Mouse (Mus musculus): Measurements from ENCODE around the gene Lancl1. TPM values are rescaled to one million over a fixed set of nuclear protein-coding genes. Genes with fewer than 3 reads are reported as not detected.
A peak's percentile ranks its signal among the peaks of the same experiment; 100 is the strongest.

Gene Lancl1
- polyA plus RNA-seq, 1 experiment from 2014 or later: 85.4 TPM

- Histone ChIP-seq H3K36me3 (ENCODE audit: control insufficient read depth, insufficient read depth, low read length) (peaks cover 5% of the 10 kb centered on the region; the same call in 1 of the 2 replicates), H3K9me3 (ENCODE audit: control insufficient read depth, low read length) (no peaks in the 10 kb centered on the region), H3K4me1 (ENCODE audit: control insufficient read depth in 2 of 2, insufficient read depth in 2 of 2, low read length in 2 of 2) (peaks cover 0 to under 1% of the 10 kb centered on the region in 2 experiments; a peak in 1 of 4 replicates), H3K27me3 (ENCODE audit: control insufficient read depth, insufficient read depth, low read length) (no peaks in the 10 kb centered on the region), H3K4me2 (ENCODE audit: low read length) (no peak overlapping the region), H3K4me3 (ENCODE audit: control insufficient read depth in 1 of 2, insufficient read depth in 1 of 2, low read depth in 1 of 2, low read length in 2 of 2) (no peak overlapping the region), H3K9ac (ENCODE audit: low read length) (no peak overlapping the region), H3K27ac (replicated peaks in 1 of 2; ENCODE audit: control insufficient read depth in 1 of 2, insufficient read depth in 1 of 2, low read depth in 2 of 2, low read length in 2 of 2) (no peak overlapping the region)
- ATAC-seq (ENCODE audit: insufficient number of reproducible peaks, insufficient read depth, low FRiP score, low read depth): no peak
- 68% methylated on average over 2 of the region's 2 CpGs for WGBS
Observed at GRCm38 (mm10) chr1:66996819-66997218, 41.9 kb downstream of the Lancl1 start.

- H3K4me2 ChIP-seq (ENCODE audit: low read length): no peak overlapping the region
Observed at GRCm38 (mm10) chr1:66992764-66993163, 45.9 kb downstream of the Lancl1 start.

GRCm38 (mm10) chr1:66987558-66988190, 51.0 kb downstream of the Lancl1 start:
- Histone ChIP-seq H3K4me1 (ENCODE audit: control insufficient read depth in 2 of 2, insufficient read depth in 2 of 2, low read length in 2 of 2) (peaks cover 4 to 26% of the 10 kb centered on the region in 2 experiments; a peak in 3 of 4 replicates), H3K27me3 (ENCODE audit: control insufficient read depth, insufficient read depth, low read length) (no peaks in the 10 kb centered on the region), H3K9me3 (ENCODE audit: control insufficient read depth, low read length) (no peaks in the 10 kb centered on the region), H3K36me3 (ENCODE audit: control insufficient read depth, insufficient read depth, low read length) (no peaks in the 10 kb centered on the region), H3K9ac (ENCODE audit: low read length) (0 out of 2 replicates have a peak overlapping the region, but pooled peaks have one; percentile 14), H3K4me2 (ENCODE audit: low read length) (peak overlapping the region; percentile 45), H3K4me3 (ENCODE audit: control insufficient read depth in 1 of 2, insufficient read depth in 1 of 2, low read depth in 1 of 2, low read length in 2 of 2) (peak overlapping the region in 1 of 2 experiments; percentile 14; a peak in 1 of 4 replicates), H3K27ac (replicated peaks in 1 of 2; ENCODE audit: control insufficient read depth in 1 of 2, insufficient read depth in 1 of 2, low read depth in 2 of 2, low read length in 2 of 2) (peak overlapping the region in 1 of 2 experiments; percentile 20; a peak in 1 of 4 replicates)
- ATAC-seq (ENCODE audit: insufficient number of reproducible peaks, insufficient read depth, low FRiP score, low read depth): peak; percentile 35; the same call in 1 of the 2 replicates
- 40% methylated on average over 18 of the region's 18 CpGs for WGBS

More at GRCm38 (mm10) chr1:66992764-66993163, 45.9 kb downstream of the Lancl1 start:
- Histone ChIP-seq H3K27ac (replicated peaks in 1 of 2; ENCODE audit: control insufficient read depth in 1 of 2, insufficient read depth in 1 of 2, low read depth in 2 of 2, low read length in 2 of 2) (no peak overlapping the region), H3K4me3 (ENCODE audit: control insufficient read depth in 1 of 2, insufficient read depth in 1 of 2, low read depth in 1 of 2, low read length in 2 of 2) (no peak overlapping the region), H3K27me3 (ENCODE audit: control insufficient read depth, insufficient read depth, low read length) (no peaks in the 10 kb centered on the region), H3K9me3 (ENCODE audit: control insufficient read depth, low read length) (no peaks in the 10 kb centered on the region), H3K9ac (ENCODE audit: low read length) (peak overlapping the region; percentile 39; the same call in 1 of the 2 replicates), H3K4me1 (ENCODE audit: control insufficient read depth in 2 of 2, insufficient read depth in 2 of 2, low read length in 2 of 2) (peaks cover 0 to 9% of the 10 kb centered on the region in 2 experiments; a peak in 2 of 4 replicates), H3K36me3 (ENCODE audit: control insufficient read depth, insufficient read depth, low read length) (no peaks in the 10 kb centered on the region)
- ATAC-seq (ENCODE audit: insufficient number of reproducible peaks, insufficient read depth, low FRiP score, low read depth): no peak

GRCm38 (mm10) chr1:66985906-66986305, 52.8 kb downstream of the Lancl1 start:
- H3K27me3 ChIP-seq (ENCODE audit: control insufficient read depth, insufficient read depth, low read length): no peaks in the 10 kb centered on the region
- H3K9me3 ChIP-seq (ENCODE audit: control insufficient read depth, low read length): no peaks in the 10 kb centered on the region
- no peak overlapping the region for H3K9ac ChIP-seq (ENCODE audit: low read length)
- no peak for ATAC-seq (ENCODE audit: insufficient number of reproducible peaks, insufficient read depth, low FRiP score, low read depth)
- 51% methylated on average over 4 of the region's 4 CpGs for WGBS
- H3K27ac ChIP-seq (replicated peaks in 1 of 2; ENCODE audit: control insufficient read depth in 1 of 2, insufficient read depth in 1 of 2, low read depth in 2 of 2, low read length in 2 of 2): no peak overlapping the region
- H3K4me1 ChIP-seq (ENCODE audit: control insufficient read depth in 2 of 2, insufficient read depth in 2 of 2, low read length in 2 of 2): peaks cover 4 to 26% of the 10 kb centered on the region in 2 experiments; a peak in 3 of 4 replicates
- H3K4me3 ChIP-seq (ENCODE audit: control insufficient read depth in 1 of 2, insufficient read depth in 1 of 2, low read depth in 1 of 2, low read length in 2 of 2): no peak overlapping the region
- no peak overlapping the region for H3K4me2 ChIP-seq (ENCODE audit: low read length)
- no peaks in the 10 kb centered on the region for H3K36me3 ChIP-seq (ENCODE audit: control insufficient read depth, insufficient read depth, low read length)

- Histone ChIP-seq H3K9me3 (ENCODE audit: control insufficient read depth, low read length) (no peaks in the 10 kb centered on the region), H3K36me3 (ENCODE audit: control insufficient read depth, insufficient read depth, low read length) (no peaks in the 10 kb centered on the region)
- WGBS: 15% methylated on average over 7 of the region's 7 CpGs
Observed at GRCm38 (mm10) chr1:66985129-66985698, 53.5 kb downstream of the Lancl1 start.

GRCm38 (mm10) chr1:66980129-66980528, 58.5 kb downstream of the Lancl1 start:
- H3K4me2 ChIP-seq (ENCODE audit: low read length): no peak overlapping the region
- no peaks in the 10 kb centered on the region for H3K36me3 ChIP-seq (ENCODE audit: control insufficient read depth, insufficient read depth, low read length)
- ATAC-seq (ENCODE audit: insufficient number of reproducible peaks, insufficient read depth, low FRiP score, low read depth): no peak
- no peak overlapping the region for H3K4me3 ChIP-seq (ENCODE audit: control insufficient read depth in 1 of 2, insufficient read depth in 1 of 2, low read depth in 1 of 2, low read length in 2 of 2)
- no peak overlapping the region for H3K9ac ChIP-seq (ENCODE audit: low read length)
- no peak overlapping the region for H3K27ac ChIP-seq (replicated peaks in 1 of 2; ENCODE audit: control insufficient read depth in 1 of 2, insufficient read depth in 1 of 2, low read depth in 2 of 2, low read length in 2 of 2)
- no peaks in the 10 kb centered on the region for H3K27me3 ChIP-seq (ENCODE audit: control insufficient read depth, insufficient read depth, low read length)
- WGBS: 83% methylated on average over 1 of the region's 1 CpGs
- H3K9me3 ChIP-seq (ENCODE audit: control insufficient read depth, low read length): no peaks in the 10 kb centered on the region
- peaks cover 1 to 3% of the 10 kb centered on the region in 2 experiments; a peak in 3 of 4 replicates for H3K4me1 ChIP-seq (ENCODE audit: control insufficient read depth in 2 of 2, insufficient read depth in 2 of 2, low read length in 2 of 2)

More at GRCm38 (mm10) chr1:66985129-66985698, 53.5 kb downstream of the Lancl1 start:
- no peaks in the 10 kb centered on the region for H3K27me3 ChIP-seq (ENCODE audit: control insufficient read depth, insufficient read depth, low read length)
- H3K27ac ChIP-seq (replicated peaks in 1 of 2; ENCODE audit: control insufficient read depth in 1 of 2, insufficient read depth in 1 of 2, low read depth in 2 of 2, low read length in 2 of 2): no peak overlapping the region
- no peak overlapping the region for H3K4me3 ChIP-seq (ENCODE audit: control insufficient read depth in 1 of 2, insufficient read depth in 1 of 2, low read depth in 1 of 2, low read length in 2 of 2)
- peaks cover 4 to 26% of the 10 kb centered on the region in 2 experiments; a peak in 3 of 4 replicates for H3K4me1 ChIP-seq (ENCODE audit: control insufficient read depth in 2 of 2, insufficient read depth in 2 of 2, low read length in 2 of 2)
- ATAC-seq (ENCODE audit: insufficient number of reproducible peaks, insufficient read depth, low FRiP score, low read depth): 0 out of 2 replicates have a peak, but pooled peaks have one; percentile 64
- H3K9ac ChIP-seq (ENCODE audit: low read length): no peak overlapping the region
- no peak overlapping the region for H3K4me2 ChIP-seq (ENCODE audit: low read length)

- Histone ChIP-seq H3K4me2 (ENCODE audit: low read length) (no peak overlapping the region), H3K36me3 (ENCODE audit: control insufficient read depth, insufficient read depth, low read length) (no peaks in the 10 kb centered on the region), H3K9ac (ENCODE audit: low read length) (no peak overlapping the region), H3K9me3 (ENCODE audit: control insufficient read depth, low read length) (no peaks in the 10 kb centered on the region), H3K27me3 (ENCODE audit: control insufficient read depth, insufficient read depth, low read length) (no peaks in the 10 kb centered on the region), H3K4me3 (ENCODE audit: control insufficient read depth in 1 of 2, insufficient read depth in 1 of 2, low read depth in 1 of 2, low read length in 2 of 2) (no peak overlapping the region), H3K4me1 (ENCODE audit: control insufficient read depth in 2 of 2, insufficient read depth in 2 of 2, low read length in 2 of 2) (no peaks in the 10 kb centered on the region; a peak in 1 of 4 replicates), H3K27ac (replicated peaks in 1 of 2; ENCODE audit: control insufficient read depth in 1 of 2, insufficient read depth in 1 of 2, low read depth in 2 of 2, low read length in 2 of 2) (no peak overlapping the region)
- 46% methylated on average over 2 of the region's 2 CpGs for WGBS
- no peak for ATAC-seq (ENCODE audit: insufficient number of reproducible peaks, insufficient read depth, low FRiP score, low read depth)
Observed at GRCm38 (mm10) chr1:66975456-66975855, 63.2 kb downstream of the Lancl1 start.

Measured in heart, embryonic 14.5 days (tissue).